Mouse (Mus musculus): ENCODE results near the gene Iqck.

GRCm38 (mm10) chr7:118929601-118930311, 74.2 kb downstream of the Iqck start:
- TF ChIP-seq CTCF (IDR thresholded peaks at IDR 0.05; ENCODE audit: borderline replicate concordance, control insufficient read depth, extremely low read depth, insufficient read depth, low read length, poor library complexity) (no peak), POLR2A (IDR thresholded peaks at IDR 0.05; ENCODE audit: control insufficient read depth, extremely low read depth, insufficient read depth, low read length, poor library complexity) (no peak)
